Mouse (Mus musculus): ENCODE data around the gene Grpel1.

GRCm38 (mm10) chr5:36474283-36474682, 9.5 kb downstream of the Grpel1 start:
- peak; percentile 90 for TF ChIP-seq CTCF (IDR thresholded peaks at IDR 0.05)
- TF ChIP-seq EP300 (IDR thresholded peaks at IDR 0.05) = no peak

Data from lung, postnatal 0 days (tissue).